Mouse (Mus musculus) brown adipose tissue, adult 24 weeks (tissue): ENCODE data around the gene Vps45. TPM values are rescaled to one million over a fixed set of nuclear protein-coding genes. Genes with fewer than 3 reads are reported as not detected.

Experiments
- H3K27ac ChIP-seq: fragments of 200-500 bp; replicated peaks from 2 replicates; pipeline ENCODE4 v1.5.1; 2012; ENCODE audit warnings: low read depth, mild to moderate bottlenecking, low read length
- H3K4me1 ChIP-seq: fragments of 200-500 bp; 2 replicates; pipeline ENCODE4 v1.6.1; 2012; ENCODE audit warnings: low read length, mixed read lengths; ENCODE audit not compliant: control insufficient read depth, insufficient read depth, insufficient read length
- H3K4me3 ChIP-seq: fragments of 200-500 bp; 2 replicates; pipeline ENCODE4 v1.5.1; 2012; ENCODE audit warnings: low read depth, mild to moderate bottlenecking, low read length, moderate library complexity; ENCODE audit not compliant: insufficient read depth
- polyA plus RNA-seq: library from polyadenylated mRNA; stranded (reverse); fragments of >200 nt; gene quantifications from 2 replicates; pipeline ENCODE4 v1.2.4, GENCODE M21; 2012; ENCODE audit not compliant: missing spikeins, insufficient read depth, insufficient read length

Gene Vps45
- polyA plus RNA-seq, 1 experiment = 23.7 TPM

DNA sequence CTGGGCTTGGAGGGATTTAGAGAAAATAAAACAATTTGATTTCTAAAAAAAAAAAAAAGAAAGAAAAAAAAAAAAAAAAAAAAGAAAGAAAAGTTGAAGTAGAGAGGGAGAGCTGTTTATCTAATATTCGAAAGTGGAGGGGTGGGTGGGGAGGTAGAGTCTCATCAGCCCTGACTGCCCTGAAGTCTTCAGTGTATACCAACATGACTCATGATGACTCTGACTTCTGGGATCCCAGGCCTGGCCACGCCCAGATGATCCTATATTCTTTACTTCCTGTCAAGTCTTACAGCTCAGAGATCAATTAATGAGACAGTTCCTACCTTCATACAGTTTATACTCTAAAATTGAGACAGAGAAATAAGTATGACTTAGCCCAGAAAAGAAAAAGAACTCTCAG is 29.0 kb upstream of the Vps45 start:
- H3K4me1 ChIP-seq = no peaks in the 10 kb centered on the region
- no peak overlapping the region for H3K4me3 ChIP-seq
- H3K27ac ChIP-seq = no peak overlapping the region

DNA sequence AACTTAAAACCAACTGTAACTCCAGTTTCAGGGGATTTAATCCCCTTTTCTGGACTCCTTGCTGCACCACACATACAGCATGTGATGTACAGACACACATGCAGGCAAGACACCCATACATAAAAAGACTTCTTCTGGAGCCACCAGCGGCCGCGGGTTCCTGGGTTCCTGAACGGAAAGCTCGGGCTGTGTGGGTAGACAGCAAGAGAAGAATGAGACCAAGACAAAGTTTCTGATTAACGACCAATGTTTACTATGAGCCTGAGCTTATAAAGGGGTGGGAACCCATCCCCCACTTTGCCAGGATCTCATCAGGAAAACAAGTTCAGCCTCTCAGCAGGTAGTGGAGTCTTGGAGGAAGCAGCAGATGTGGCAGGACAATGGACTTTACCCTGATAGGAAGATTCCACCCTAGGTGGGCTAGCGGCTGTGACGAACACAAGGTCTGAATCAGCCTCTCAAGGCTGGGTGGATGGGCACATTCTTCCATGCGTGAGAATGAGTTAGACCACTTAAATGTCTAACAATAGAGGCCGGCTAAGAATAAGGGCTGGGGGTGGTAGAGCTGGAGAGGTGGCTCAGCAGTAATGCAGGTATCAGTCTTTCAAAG is 26.0 kb upstream of the Vps45 start:
- Histone ChIP-seq H3K27ac (no peak overlapping the region), H3K4me1 (no peaks in the 10 kb centered on the region), H3K4me3 (no peak overlapping the region)

DNA sequence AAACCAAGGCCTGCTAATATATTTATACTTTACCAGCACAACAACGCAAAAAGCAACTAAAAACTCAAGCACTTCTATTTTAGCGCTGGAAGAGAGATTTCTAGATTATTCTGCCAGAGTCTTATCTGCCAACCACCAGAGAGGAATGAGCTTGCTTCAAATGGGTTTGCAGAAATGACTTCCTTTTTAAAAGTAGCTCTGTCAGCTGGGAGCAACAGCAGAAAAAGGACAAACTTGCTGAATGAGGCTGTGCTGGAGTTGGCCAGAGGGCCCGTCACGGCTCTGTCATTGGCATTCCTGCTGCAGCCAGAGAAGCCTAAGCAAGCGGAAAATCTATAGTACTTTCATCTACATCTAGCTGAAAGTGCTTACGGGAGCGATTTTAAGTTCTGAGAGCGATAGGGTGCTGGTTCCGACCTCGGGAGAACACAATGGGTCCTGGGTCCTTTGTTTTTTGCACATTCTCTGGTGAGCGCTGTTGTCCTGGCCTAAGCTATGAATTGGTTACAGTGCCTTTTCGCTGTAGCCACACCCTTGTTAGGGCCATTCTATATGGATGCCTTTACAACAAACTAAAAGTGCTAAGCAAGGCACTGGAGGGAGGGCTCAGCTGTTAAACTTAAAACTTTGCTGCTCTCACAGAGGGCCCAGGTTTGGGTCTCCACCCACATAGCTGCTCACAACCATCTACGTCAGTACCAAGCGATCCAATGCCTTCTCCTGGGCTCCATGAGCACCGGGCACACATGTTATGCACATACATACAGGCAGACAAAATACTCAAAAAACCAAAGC is 24.6 kb upstream of the Vps45 start:
- H3K27ac ChIP-seq = no peak overlapping the region
- no peak overlapping the region for H3K4me3 ChIP-seq
- no peaks in the 10 kb centered on the region for H3K4me1 ChIP-seq

DNA sequence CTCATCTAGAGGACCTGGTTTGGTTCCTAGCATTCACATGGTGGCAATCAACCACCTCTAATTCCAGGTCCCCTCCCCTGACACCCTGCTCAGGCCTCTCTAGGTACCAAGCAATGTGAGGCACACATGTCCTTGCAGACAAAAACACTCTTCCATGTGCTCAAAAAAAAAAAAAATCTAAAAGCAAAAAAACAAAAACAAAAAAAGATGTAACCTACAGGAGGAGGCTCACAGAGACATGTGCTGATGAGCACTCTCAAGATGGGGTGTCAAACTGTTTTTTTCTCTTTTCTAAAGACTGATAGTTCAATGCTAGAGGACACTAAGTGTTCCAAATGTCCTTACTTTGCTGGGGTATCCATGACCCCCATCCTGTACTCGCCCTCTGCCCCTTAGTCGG is 23.8 kb upstream of the Vps45 start:
- Histone ChIP-seq H3K27ac (no peak overlapping the region), H3K4me1 (no peaks in the 10 kb centered on the region), H3K4me3 (no peak overlapping the region)

DNA sequence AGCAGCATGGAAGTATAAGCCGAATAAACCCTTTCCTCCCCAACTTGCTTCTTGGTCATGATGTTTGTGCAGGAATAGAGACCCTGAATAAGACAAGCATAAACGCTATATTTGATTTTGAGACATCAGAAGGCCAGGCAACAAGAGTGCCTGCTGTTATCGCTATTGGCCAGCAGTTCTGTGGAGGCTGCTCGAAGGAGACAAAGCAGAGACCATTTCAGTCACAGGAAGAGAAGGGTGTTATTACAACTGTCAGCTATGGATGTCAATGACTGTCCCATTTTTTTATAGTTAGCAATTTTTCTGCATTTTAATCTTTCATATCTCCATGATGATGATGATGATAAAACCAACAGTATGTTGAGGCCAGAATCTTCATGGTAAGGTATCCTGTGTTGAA is 23.4 kb upstream of the Vps45 start:
- H3K4me1 ChIP-seq = no peaks in the 10 kb centered on the region
- H3K4me3 ChIP-seq = no peak overlapping the region
- H3K27ac ChIP-seq = no peak overlapping the region

DNA sequence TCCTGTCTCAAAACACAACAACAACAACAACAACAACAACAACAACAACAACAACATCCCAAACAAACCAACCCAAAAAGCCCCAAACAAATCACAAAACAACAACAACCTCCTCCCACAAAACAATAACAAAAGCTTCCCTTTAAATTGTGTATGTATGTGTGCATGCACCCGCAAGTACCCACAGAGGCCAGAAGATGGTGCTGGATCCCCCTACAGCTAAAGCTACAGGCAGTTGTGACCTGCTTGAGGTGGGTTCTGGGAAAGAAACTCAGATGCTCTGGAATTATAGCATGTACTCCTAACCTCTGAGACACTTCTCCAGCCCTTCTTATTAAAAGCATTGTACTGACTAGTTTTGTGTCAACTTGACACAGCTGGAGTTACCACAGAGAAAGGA is 22.7 kb upstream of the Vps45 start:
- H3K4me3 ChIP-seq = no peak overlapping the region
- H3K27ac ChIP-seq = no peak overlapping the region
- H3K4me1 ChIP-seq = no peaks in the 10 kb centered on the region

DNA sequence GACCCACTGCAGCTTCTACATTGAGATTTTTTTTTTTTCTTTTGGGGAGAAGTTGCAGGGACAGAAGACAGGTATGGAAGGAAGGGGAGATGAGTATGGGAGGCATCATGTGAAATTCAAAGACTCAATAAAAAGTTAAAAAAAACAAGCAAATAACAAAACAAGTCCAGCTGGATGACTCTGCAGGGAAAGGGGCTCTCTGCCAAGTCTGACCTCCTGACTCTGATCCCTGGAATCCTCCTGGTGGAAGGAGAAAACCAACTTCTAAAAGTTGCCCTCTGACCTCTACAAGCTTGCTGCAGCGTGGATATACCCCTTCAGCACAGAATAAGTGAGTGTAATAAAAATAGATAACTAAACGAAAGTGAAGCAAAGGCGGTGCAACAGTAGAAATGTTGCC is 20.4 kb upstream of the Vps45 start:
- H3K27ac ChIP-seq = no peak overlapping the region
- no peaks in the 10 kb centered on the region for H3K4me1 ChIP-seq
- no peak overlapping the region for H3K4me3 ChIP-seq

DNA sequence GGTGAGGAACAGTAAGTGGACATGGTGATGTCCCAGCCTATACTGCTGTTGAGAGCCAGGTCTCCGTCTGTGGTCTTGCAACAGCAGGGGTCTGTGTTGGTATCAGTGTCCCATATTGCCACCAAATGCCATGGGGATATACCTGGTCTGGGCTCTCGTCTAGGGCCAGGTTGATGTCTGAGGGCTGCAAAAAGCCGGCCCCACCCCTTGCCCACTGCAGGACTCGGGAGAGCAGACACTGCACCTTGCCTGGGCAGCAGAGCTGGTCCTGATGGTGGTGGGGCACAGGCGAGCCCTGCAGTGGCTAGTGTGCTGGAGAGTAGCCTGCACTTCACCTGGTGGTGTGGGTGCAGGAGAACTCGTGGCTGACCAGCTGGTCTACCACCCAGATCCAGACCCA is 19.8 kb upstream of the Vps45 start:
- H3K4me3 ChIP-seq = no peak overlapping the region
- no peak overlapping the region for H3K27ac ChIP-seq
- H3K4me1 ChIP-seq = no peaks in the 10 kb centered on the region

DNA sequence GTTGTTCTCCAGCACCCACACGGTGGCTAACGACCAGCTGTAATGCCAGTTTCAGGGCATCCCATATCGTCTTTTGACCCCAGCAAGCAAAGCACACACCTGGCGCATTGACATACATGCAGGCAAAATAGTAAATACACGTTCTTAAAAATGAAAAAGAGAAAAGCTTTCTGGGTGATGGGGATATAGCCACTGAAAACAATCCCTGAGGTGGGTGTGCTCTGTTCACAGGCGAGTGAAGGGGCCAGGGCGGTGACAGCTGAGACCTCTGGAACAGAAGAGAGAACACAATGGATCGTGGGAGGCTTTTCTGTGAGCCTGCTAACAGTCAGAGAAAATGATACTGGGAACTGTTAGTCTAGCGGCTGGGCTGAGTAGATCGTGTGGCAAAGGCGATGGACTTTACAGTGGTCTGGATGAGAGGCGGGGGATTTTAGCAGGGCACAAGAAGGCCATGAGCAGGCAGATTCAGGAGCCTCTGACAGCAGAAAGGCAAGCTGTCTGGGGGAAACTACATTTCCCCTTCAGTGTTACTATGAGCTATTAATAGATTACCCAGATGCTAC is 14.7 kb upstream of the Vps45 start:
- Histone ChIP-seq H3K4me3 (no peak overlapping the region), H3K4me1 (no peaks in the 10 kb centered on the region), H3K27ac (no peak overlapping the region)

DNA sequence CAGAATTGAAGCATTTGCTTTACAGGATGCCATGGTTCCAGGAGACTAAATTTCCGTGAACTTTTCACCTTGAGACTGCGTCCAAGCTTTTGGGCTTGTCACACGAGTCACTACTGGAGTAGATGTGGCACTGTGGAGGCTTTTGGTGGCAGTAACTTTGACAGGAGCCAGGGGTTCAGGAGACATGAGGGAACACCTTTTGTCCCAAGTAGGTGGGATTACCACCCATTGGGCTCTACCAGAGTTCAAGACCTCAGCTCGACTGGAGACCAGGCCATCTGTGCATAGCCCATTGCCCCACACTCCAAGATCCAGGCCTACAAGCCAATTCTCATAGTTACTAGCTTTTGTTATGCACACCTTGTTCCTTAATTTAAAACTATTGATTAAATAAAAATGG is 12.0 kb upstream of the Vps45 start:
- H3K4me3 ChIP-seq = no peak overlapping the region
- H3K27ac ChIP-seq = no peak overlapping the region

DNA sequence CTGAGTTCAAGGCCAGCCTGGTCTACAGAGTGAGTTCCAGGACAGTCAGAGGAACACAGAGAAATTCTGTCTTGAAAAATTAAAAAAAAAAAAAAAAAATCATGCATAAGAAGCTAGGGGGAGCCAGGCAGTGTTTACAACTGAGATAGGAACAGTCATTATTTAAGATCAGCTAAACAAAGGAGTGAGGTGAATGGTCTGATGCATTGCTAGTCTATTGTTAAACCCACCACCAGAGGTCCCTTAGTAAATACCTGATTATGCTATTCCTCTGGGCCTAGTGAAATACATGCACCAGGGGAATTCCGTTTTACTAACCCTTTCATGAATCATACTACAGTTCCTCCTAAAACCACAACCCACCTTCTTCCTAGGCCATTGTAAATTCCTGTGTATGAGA is 11.3 kb upstream of the Vps45 start:
- no peak overlapping the region for H3K27ac ChIP-seq
- H3K4me3 ChIP-seq = no peak overlapping the region

More for the DNA sequence above, 12.0 kb upstream of the Vps45 start:
- H3K4me1 ChIP-seq = no peaks in the 10 kb centered on the region

DNA sequence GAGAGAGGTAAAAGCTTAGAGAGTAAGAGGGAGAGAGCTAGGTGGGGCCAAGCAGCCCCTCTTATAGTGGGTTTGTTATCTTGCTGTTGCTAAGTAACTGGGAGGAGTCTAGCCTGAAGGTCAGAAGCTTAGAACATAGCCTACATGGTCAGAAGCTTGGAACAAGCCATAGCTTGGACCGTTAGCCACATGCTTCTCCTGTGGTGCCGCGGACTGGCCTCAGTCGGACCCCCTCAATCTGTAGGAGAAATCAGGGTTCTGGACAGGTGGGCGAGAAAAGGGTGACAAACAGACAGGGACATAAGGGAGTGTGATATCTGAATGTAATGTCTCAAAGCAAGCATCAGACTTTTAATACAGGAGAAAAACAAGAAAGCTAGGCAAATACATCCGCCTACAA is 10.8 kb upstream of the Vps45 start:
- Histone ChIP-seq H3K27ac (no peak overlapping the region), H3K4me3 (no peak overlapping the region), H3K4me1 (no peaks in the 10 kb centered on the region)

More for the DNA sequence above, 11.3 kb upstream of the Vps45 start:
- no peaks in the 10 kb centered on the region for H3K4me1 ChIP-seq

DNA sequence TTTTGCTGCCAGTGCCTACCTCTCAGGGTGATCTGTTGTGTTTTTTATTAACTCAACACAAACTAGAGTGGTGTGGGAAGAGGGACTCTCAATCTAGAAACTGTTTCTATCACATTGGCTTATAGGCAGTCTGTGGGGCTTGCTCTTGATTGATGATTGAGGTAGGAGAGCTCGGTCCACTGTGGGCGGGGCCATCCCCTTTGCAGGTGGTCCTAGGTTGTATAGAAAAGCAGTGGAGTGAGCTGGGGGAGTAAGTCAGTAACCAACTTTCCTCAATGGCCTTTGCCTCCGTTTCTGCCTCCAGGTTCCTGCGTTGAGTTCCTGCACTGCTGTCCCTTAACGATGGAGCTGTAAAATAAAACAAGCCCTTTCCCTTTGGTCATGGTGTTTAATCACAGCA is 8.5 kb upstream of the Vps45 start:
- Histone ChIP-seq H3K27ac (no peak overlapping the region), H3K4me1 (no peaks in the 10 kb centered on the region), H3K4me3 (no peak overlapping the region)

DNA sequence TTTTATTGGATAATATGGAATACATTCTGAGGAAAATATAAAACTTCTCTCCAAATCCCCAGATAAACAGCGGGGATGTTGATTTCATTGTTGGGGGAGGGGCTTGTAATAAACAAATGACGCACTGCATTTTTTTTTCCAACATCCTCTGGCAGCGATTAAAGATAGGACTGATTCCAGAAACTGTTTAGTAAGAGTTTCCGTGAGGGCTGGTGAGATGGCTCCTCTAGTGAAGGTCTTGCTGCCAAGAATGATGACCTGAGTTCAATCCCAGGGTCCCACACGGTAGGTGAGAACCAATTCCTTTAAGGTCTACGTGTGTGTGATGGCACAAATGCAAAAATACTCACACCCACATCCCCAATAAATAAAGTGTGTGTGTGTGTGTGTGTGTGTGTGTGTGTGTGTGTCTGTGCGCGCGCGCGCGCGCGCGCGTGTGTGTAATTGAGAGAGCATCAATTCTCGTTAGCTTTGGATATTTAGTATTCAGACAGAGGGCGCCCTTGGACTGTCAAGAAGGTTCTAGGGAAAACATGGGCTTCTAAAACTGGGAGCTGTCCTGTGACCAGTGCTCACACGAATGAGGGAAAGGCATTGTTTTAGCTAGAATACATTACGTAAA is 7.6 kb upstream of the Vps45 start:
- Histone ChIP-seq H3K27ac (no peak overlapping the region), H3K4me3 (peak overlapping the region; percentile 42)

DNA sequence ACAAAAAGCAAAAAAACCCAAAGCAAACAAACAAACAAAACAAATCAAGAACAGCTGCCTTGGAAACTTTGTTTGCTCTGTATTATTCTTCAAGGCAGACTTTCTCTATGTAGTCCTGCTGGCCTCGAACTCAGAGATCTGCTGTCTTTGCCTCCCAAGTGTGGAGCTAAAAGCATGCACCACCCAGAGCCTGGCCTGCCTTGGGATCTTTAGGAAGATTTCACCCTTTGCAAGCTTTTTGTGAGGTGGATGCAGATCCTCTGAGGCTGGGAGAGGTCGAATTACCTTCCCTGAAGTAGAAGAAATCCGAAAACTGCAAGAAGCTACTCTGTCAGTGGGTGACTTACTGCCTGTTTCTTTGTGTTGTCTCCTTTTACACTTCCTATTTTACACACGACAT is 6.9 kb upstream of the Vps45 start:
- no peak overlapping the region; the same call in 1 of the 2 replicates for H3K27ac ChIP-seq
- H3K4me3 ChIP-seq = no peak overlapping the region
- H3K4me1 ChIP-seq = no peaks in the 10 kb centered on the region

More for the DNA sequence above, 7.6 kb upstream of the Vps45 start:
- no peaks in the 10 kb centered on the region for H3K4me1 ChIP-seq
